Mouse (Mus musculus) fibroblast of lung, adult 2 months (primary cell): ENCODE data around the gene Chrne.

Source experiments
- DNase-seq: peaks from one replicate; pipeline ENCODE4 v3.0.0-alpha.2; 2011; ENCODE audit warnings: low read depth

Chrne gene

GRCm38 (mm10) chr11:70652029-70652883 is 33.2 kb upstream of the Chrne start:
- no peak for DNase-seq

GRCm38 (mm10) chr11:70651391-70651790 is 32.4 kb upstream of the Chrne start:
- DNase-seq: no peak

DNA sequence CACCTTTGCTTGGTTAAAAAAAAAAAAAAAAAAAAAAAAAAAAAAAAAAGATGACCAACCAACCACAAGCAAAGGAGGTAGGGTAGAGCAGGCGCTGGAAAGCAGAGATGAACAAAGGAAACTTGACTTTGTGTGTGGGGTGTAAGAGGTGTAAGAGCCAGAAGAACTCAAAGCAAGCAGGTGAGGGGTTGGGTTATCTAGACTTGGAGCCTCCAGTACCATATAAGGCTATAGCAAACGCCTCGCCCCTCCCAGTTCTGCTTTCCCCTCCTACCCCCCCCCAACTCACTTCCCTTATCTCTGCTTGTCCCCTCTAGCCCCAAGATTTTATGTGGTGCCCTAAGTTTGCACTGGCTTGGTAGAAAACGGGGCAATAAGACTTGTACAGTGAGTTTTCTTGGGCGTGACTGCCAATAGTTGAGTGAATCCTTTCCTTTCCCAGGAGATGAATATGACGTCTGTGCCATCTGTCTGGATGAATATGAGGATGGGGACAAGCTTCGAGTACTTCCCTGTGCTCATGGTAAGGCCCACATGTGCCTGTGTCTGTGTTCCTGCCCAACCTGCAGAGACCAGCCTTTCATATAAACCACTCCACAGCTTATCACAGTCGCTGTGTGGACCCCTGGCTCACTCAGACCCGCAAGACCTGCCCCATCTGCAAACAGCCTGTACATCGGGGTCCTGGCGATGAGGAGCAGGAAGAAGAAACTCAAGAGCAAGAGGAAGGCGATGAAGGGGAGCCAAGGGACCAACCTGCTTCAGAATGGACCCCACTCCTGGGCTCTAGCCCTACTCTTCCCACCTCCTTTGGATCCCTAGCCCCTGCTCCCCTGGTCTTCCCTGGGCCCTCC is 31.5 kb upstream of the Chrne start:
- DNase-seq: no peak

DNA sequence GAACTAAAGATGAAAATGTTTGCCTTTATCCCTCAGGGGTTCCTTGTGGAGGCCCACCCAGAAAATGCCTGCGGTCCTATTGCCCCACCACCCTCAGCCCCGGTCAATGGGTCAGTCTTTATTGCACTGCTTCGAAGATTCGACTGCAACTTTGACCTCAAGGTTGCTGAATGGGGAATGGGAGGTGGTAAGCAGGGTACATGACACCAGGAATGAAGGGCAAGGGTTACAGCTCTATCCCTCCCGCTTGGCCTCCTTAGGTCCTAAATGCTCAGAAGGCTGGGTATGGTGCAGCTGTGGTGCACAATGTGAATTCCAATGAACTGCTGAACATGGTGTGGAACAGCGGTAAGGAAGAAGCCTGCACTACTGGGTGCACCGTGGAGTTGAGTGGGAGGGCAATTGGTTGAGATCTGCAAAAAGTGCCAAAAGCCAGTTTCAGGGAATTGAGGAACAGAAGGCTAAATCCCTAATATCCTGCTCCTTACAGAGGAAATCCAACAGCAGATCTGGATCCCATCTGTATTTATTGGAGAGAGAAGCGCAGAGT is 30.2 kb upstream of the Chrne start:
- DNase-seq: no peak

- DNase-seq: no peak
Observed at GRCm38 (mm10) chr11:70648512-70648911, 29.5 kb upstream of the Chrne start.

- no peak for DNase-seq
Observed at GRCm38 (mm10) chr11:70647716-70648420, 28.9 kb upstream of the Chrne start.

GRCm38 (mm10) chr11:70646691-70647650 is 28.0 kb upstream of the Chrne start, which contains the start of the genes Rnf167 and Slc25a11:
TSS of gene Rnf167 (plus strand) at chr11:70647235.
TSS of gene Slc25a11 (minus strand) at chr11:70647479.
- DNase-seq: peak; percentile 95

DNA sequence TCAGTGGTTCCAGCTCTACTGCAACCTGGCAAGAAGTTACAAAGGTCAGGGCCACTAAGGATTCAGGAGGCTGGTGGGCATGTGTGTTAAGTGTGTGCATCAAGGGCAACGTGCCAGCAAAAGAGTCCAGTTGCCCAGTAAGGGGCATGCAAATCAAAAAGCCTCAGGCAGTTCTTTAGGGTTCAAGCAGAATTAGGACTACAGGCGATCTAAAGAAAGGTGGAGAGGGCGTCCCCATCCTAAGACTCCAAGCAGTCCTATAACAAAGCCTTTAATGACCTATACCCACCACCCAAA is 27.2 kb upstream of the Chrne start:
- DNase-seq: no peak

GRCm38 (mm10) chr11:70645461-70646258 is 26.6 kb upstream of the Chrne start:
- DNase-seq: no peak

GRCm38 (mm10) chr11:70644564-70645103 is 25.6 kb upstream of the Chrne start:
- DNase-seq: no peak

DNA sequence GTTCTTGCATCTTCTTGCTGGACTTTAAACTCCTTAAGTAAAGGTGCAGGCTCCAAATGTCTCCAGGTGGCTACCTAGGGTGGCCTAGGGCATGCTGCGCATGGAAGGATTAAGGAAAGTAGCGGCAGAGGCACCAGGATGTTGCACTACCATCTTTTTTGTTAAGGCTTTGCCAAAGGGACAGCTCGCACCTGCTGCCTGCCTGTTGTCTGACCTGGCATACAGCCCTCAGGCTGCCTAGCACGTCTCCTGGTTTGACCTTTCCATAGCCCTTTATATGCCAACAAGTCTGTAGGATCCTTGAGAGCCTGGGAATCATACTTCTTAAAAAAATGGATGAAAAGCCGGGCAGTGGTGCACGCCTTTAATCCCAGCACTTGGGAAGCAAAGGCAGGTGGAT is 24.0 kb upstream of the Chrne start:
- no peak for DNase-seq

- no peak for DNase-seq
Observed at GRCm38 (mm10) chr11:70641241-70641640, 22.2 kb upstream of the Chrne start.

- DNase-seq: no peak
Observed at GRCm38 (mm10) chr11:70639976-70640375, 21.0 kb upstream of the Chrne start.

GRCm38 (mm10) chr11:70638714-70639278 is 19.8 kb upstream of the Chrne start, which contains the start of gene Gp1ba:
TSS of gene Gp1ba (plus strand) at chr11:70639122.
- DNase-seq: no peak

- no peak for DNase-seq
Observed at GRCm38 (mm10) chr11:70638293-70638692, 19.3 kb upstream of the Chrne start.

- DNase-seq: no peak
Observed at GRCm38 (mm10) chr11:70637764-70638163, 18.7 kb upstream of the Chrne start.

GRCm38 (mm10) chr11:70635601-70636000 is 16.6 kb upstream of the Chrne start:
- DNase-seq: no peak

DNA sequence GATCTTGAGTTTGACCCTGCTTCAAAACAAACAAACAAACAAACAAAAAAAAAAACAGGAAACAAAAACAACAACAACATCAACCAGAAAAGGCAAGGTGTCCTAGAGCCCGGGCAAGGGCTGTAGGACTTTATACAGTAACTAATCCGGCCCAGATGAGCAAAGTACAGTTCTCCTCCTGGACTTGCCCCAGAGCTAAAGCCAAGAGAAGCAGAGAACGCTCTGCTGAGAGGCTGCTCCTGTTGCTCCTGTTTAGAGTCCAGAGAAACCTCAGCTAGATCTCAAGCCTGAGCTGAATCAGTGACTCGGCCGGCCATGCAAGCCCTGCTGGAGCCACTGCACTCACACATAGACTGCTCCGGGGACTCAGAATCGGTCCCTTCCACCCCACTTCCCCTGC is 11.1 kb upstream of the Chrne start:
- DNase-seq: no peak

GRCm38 (mm10) chr11:70629557-70629956 is 10.5 kb upstream of the Chrne start:
- no peak for DNase-seq
